Mouse (Mus musculus): ENCODE results near the gene Dlx3. TPM values are rescaled to one million over a fixed set of nuclear protein-coding genes. Genes with fewer than 3 reads are reported as not detected.

The Dlx3 gene
- polyA plus RNA-seq, 1 experiment from 2014 or later = 4.7 TPM

DNA sequence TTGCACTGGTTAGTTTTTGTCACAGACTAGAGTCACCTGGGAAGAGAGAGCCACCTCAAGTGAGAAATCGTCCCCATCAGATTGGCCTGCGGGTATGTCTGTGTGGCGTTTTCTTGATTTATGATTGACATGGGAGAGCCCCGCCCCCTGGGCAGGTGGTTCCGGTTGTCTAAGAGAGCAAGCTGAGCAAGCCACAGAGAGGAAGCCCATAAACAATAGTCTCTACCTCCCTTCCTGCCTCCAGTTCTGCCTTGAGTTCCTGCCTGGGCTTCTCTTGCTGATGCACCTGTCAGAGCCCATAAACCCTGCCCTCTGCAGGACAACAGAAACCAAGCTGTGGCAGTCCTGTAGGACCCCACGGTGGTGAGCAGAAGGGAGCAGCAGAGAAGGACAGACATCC is 13.4 kb downstream of the Dlx3 start:
- no peaks in the 10 kb centered on the region for H3K36me3 ChIP-seq
- WGBS = 72% methylated on average over 6 of the region's 6 CpGs
- H3K9me3 ChIP-seq (replicated peaks) = no peaks in the 10 kb centered on the region
- no peak for ATAC-seq (ENCODE audit: low FRiP score)
- peaks cover 48% of the 10 kb centered on the region for H3K27me3 ChIP-seq
- no peak overlapping the region for H3K9ac ChIP-seq
- H3K4me1 ChIP-seq = no peaks in the 10 kb centered on the region
- H3K27ac ChIP-seq = no peak overlapping the region
- no peak overlapping the region for H3K4me3 ChIP-seq
- no peak overlapping the region for H3K4me2 ChIP-seq (replicated peaks)

- 15% methylated on average over 6 of the region's 6 CpGs for WGBS
- Histone ChIP-seq H3K9ac (no peak overlapping the region), H3K9me3 (replicated peaks) (no peaks in the 10 kb centered on the region), H3K4me1 (peaks cover 6% of the 10 kb centered on the region; the same call in 1 of the 2 replicates), H3K4me3 (no peak overlapping the region), H3K27ac (no peak overlapping the region), H3K27me3 (peaks cover 61% of the 10 kb centered on the region), H3K36me3 (no peaks in the 10 kb centered on the region), H3K4me2 (replicated peaks) (no peak overlapping the region)
- no peak for ATAC-seq (ENCODE audit: low FRiP score)
These were observed 17.4 kb downstream of the Dlx3 start for GRCm38 (mm10) chr11:95137281-95137680.

DNA sequence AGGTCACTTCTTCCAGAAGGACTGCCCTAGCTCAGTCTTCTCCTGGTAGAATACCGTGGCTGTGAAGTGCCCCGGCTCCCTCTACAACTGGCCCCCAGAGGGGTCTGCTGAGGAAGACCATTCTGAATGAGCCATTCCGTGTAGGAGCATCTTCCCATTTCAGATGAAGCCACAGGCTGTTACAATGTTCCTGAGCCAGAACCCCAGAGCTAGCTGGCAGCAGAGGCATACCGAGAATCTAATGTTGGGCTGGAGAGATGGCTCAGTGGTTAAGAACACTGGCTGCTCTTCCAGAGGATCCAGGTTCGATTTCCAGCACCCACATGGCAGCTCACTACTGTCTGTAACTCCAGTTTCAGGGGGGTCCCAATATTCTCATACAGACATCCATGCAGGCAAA is 20.0 kb downstream of the Dlx3 start:
- peaks cover 15% of the 10 kb centered on the region for H3K4me1 ChIP-seq
- H3K27ac ChIP-seq = no peak overlapping the region
- WGBS = 51% methylated on average over 5 of the region's 5 CpGs
- no peaks in the 10 kb centered on the region for H3K36me3 ChIP-seq
- H3K27me3 ChIP-seq = peaks cover 85% of the 10 kb centered on the region
- no peak overlapping the region for H3K4me2 ChIP-seq (replicated peaks)
- no peaks in the 10 kb centered on the region for H3K9me3 ChIP-seq (replicated peaks)
- H3K9ac ChIP-seq = no peak overlapping the region
- no peak for ATAC-seq (ENCODE audit: low FRiP score)
- no peak overlapping the region for H3K4me3 ChIP-seq

DNA sequence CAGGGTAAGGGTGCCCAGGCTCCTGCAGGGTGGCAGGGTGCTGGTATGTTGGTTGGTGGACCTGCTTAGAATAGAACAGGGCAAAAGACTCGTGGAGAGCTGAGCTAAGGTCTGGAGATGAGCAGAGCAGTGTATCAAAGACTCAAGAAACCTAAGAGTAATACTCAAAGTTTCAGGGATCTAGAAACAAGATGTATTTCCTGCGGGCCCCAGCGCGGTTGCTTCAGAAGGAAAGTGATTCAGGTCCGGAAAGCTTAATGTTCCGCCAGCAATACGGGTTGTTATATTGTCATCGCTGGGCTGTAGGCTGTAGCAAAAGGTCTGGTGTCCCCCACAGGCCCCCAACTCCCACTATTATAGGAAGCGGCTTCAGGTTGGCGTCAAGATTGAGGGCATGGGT is 22.3 kb downstream of the Dlx3 start:
- H3K4me3 ChIP-seq = no peak overlapping the region
- H3K4me1 ChIP-seq = peaks cover 29% of the 10 kb centered on the region
- no peak overlapping the region for H3K9ac ChIP-seq
- H3K27me3 ChIP-seq = peaks cover 99% of the 10 kb centered on the region
- H3K9me3 ChIP-seq (replicated peaks) = no peaks in the 10 kb centered on the region
- no peak overlapping the region for H3K4me2 ChIP-seq (replicated peaks)
- no peaks in the 10 kb centered on the region for H3K36me3 ChIP-seq
- H3K27ac ChIP-seq = no peak overlapping the region
- WGBS = 13% methylated on average over 10 of the region's 10 CpGs
- no peak for ATAC-seq (ENCODE audit: low FRiP score)

DNA sequence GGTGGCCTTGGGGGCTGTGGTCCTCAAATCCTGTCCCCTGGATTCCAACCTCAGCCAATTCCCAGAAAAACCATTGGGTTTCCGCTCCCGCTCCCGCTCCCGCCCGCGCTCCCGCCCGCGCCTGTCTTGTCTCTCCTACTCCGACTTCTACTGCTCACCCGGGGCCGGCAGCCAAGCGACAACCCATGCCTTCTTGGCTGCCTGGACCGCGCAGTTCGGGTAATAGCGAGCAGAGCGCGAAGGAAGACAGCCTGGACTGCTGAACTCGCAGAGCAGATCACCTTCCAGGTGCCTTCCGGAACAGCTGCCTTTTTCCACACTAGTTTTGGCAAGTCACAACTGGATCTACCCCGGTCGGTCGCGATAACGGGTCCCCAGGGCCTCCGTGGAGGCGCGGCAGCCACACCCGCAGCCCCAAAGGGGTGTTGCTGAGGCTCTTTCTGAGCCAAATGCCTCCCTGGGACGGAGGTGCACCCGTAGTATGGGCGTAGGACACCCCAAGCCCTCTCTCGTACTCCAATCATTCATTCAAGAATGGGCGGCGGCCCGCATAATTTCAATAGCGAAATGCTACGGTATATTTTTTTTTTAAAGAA is 23.2 kb downstream of the Dlx3 start:
- Histone ChIP-seq H3K4me2 (replicated peaks) (peak overlapping the region; percentile 9; the same call in 1 of the 2 replicates), H3K4me1 (peaks cover 29% of the 10 kb centered on the region), H3K9ac (no peak overlapping the region), H3K27me3 (peaks cover 99% of the 10 kb centered on the region), H3K36me3 (no peaks in the 10 kb centered on the region), H3K27ac (no peak overlapping the region), H3K4me3 (peak overlapping the region; percentile 2; the same call in 1 of the 2 replicates), H3K9me3 (replicated peaks) (no peaks in the 10 kb centered on the region)
- ATAC-seq (ENCODE audit: low FRiP score) = no peak
- 2% methylated on average over 39 of the region's 39 CpGs for WGBS

DNA sequence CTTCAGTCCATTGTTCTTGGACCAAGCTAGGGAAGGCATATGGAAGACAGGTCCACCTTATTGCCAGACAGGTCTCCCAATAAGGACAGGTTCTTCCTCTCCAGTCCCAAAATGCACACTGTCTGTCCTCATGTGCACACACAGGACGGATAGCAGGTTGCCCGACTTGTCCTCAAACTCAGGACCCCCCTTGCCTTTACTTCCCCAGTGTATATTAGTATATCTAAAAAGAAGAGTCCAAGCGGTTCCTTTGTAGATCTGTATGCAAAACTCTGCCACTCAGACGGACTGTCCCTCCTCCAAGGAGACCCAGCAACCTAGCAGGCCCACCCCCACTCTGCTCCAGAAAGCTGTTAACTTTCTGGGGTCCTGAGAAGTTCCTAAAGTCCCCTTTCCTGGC is 23.7 kb downstream of the Dlx3 start:
- Histone ChIP-seq H3K36me3 (no peaks in the 10 kb centered on the region), H3K27ac (no peak overlapping the region), H3K9ac (no peak overlapping the region), H3K27me3 (peaks cover 99% of the 10 kb centered on the region), H3K9me3 (replicated peaks) (no peaks in the 10 kb centered on the region), H3K4me3 (no peak overlapping the region), H3K4me1 (peaks cover 29% of the 10 kb centered on the region), H3K4me2 (replicated peaks) (no peak overlapping the region)
- ATAC-seq (ENCODE audit: low FRiP score) = no peak
- 6% methylated on average over 4 of the region's 4 CpGs for WGBS

DNA sequence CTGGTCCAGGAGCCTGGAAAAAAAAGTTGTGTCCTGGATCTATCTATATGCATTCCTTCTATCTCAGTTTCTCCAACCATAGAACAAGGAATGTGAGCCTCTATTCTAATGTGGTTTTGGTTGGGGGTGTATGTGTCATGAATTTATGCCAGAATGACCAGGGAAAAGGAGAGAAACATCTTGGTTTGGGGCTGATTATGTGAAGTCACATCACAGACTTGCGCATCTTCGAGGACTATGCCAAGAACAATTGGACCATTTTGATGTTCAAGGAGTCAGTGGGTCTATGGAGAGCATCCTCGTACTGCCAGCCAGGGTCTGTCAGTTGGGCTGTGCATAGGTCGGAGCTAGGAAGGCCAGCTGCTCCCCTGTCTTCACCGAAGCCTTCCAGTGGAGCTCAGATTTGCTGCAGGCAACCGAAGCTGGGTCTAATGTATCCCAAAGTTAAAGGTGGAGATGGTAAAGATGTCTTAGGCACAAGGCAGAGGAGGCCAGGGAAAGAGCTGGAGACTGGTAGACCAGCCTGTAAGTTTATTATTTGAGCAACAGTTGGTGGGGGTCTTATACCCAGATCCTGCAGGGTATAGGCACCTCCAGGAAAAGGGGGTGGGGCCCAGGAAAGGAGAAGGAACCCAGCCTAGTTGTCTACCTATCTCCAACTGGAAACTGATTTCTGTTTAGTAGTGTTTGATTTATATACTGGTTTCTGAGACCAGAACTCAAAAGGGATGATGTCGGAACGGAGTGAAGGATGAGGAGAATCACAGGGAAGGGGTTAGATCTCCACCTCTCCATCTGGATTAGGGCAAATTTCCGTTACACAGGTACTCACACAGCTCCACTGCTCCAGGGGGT is 24.4 kb downstream of the Dlx3 start:
- H3K36me3 ChIP-seq = no peaks in the 10 kb centered on the region
- H3K4me1 ChIP-seq = peaks cover 26% of the 10 kb centered on the region
- no peak for ATAC-seq (ENCODE audit: low FRiP score)
- H3K27ac ChIP-seq = no peak overlapping the region
- peaks cover 99% of the 10 kb centered on the region for H3K27me3 ChIP-seq
- 12% methylated on average over 9 of the region's 9 CpGs for WGBS
- no peak overlapping the region for H3K9ac ChIP-seq
- 0 out of 2 replicates have a peak overlapping the region, but pooled peaks have one; percentile 60 for H3K4me2 ChIP-seq (replicated peaks)
- no peaks in the 10 kb centered on the region for H3K9me3 ChIP-seq (replicated peaks)
- no peak overlapping the region for H3K4me3 ChIP-seq

DNA sequence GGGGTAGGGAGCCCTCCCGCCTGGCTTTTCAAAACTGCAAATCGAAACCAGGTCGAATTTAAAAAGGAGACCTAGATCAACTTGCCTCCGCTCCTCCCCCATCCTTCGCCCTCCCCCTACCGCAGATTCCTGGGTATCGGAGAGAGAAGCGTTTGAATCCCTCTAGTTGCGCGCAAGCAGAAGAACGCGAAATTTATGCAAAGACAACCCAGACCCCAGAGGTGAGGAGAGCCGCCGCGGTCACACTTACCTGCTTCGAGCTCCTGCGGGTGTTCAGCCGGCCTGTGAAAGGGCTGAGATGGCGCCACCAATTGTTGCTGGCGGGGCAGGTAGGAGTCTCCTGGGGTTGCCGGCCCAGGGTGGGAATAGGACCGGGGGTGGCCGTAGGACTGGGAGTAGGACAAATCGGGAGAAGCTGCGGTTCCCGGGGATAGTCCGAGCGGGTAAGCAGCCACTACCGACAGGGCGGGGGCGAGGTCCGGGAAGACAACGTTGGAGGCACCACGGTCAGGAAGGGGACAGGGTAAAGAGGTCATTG is 25.1 kb downstream of the Dlx3 start:
- Histone ChIP-seq H3K4me1 (peaks cover 23% of the 10 kb centered on the region), H3K9me3 (replicated peaks) (no peaks in the 10 kb centered on the region), H3K4me3 (peak overlapping the region; percentile 32), H3K36me3 (no peaks in the 10 kb centered on the region), H3K27ac (no peak overlapping the region), H3K27me3 (peaks cover 99% of the 10 kb centered on the region), H3K9ac (no peak overlapping the region), H3K4me2 (replicated peaks) (peak overlapping the region; percentile 60)
- 1% methylated on average over 34 of the region's 34 CpGs for WGBS
- ATAC-seq (ENCODE audit: low FRiP score) = no peak

- Histone ChIP-seq H3K4me1 (peaks cover 29% of the 10 kb centered on the region), H3K36me3 (no peaks in the 10 kb centered on the region), H3K4me3 (peak within 1 kb of the TSS; percentile 32), H3K9ac (peak within 1 kb of the TSS; percentile 28), H3K9me3 (replicated peaks) (no peaks in the 10 kb centered on the region), H3K4me2 (replicated peaks) (peak within 1 kb of the TSS; percentile 60), H3K27me3 (peaks cover 99% of the 10 kb centered on the region), H3K27ac (no peak within 1 kb of the TSS)
- ATAC-seq (ENCODE audit: low FRiP score) = no peak
- WGBS = under 1% methylated on average over 48 of the region's 48 CpGs
These were observed 26.0 kb downstream of the Dlx3 start, which contains the start of gene Dlx4 for GRCm38 (mm10) chr11:95145851-95146403. Gene Dlx4, minus strand, starts transcription at chr11:95146263.

GRCm38 (mm10) chr11:95148754-95149153 is 28.8 kb downstream of the Dlx3 start:
- Histone ChIP-seq H3K27me3 (peaks cover 100% of the 10 kb centered on the region), H3K4me3 (no peak overlapping the region), H3K9ac (no peak overlapping the region), H3K4me2 (replicated peaks) (no peak overlapping the region), H3K4me1 (peaks cover 23% of the 10 kb centered on the region), H3K9me3 (replicated peaks) (no peaks in the 10 kb centered on the region), H3K27ac (no peak overlapping the region), H3K36me3 (no peaks in the 10 kb centered on the region)
- WGBS = 2% methylated on average over 9 of the region's 9 CpGs
- no peak for ATAC-seq (ENCODE audit: low FRiP score)

- H3K27ac ChIP-seq = no peak overlapping the region
- peaks cover 23% of the 10 kb centered on the region for H3K4me1 ChIP-seq
- H3K4me3 ChIP-seq = no peak overlapping the region
- no peak overlapping the region for H3K4me2 ChIP-seq (replicated peaks)
- H3K36me3 ChIP-seq = no peaks in the 10 kb centered on the region
- 2% methylated on average over 27 of the region's 27 CpGs for WGBS
- no peaks in the 10 kb centered on the region for H3K9me3 ChIP-seq (replicated peaks)
- H3K9ac ChIP-seq = no peak overlapping the region
- H3K27me3 ChIP-seq = peaks cover 98% of the 10 kb centered on the region
- ATAC-seq (ENCODE audit: low FRiP score) = no peak
These were observed 29.7 kb downstream of the Dlx3 start for GRCm38 (mm10) chr11:95149462-95150268.
